Mouse (Mus musculus) cerebellum, adult 2 months (tissue): ENCODE data around the gene Abcf1. TPM values are rescaled to one million over a fixed set of nuclear protein-coding genes. Genes with fewer than 3 reads are reported as not detected.
"Not testable (repeated sequence)": the region's sequence is repeated elsewhere in the genome, so short reads cannot be mapped to it uniquely, and the experiment has no call there.

ENCODE experiments used
- DNase-seq, 2 experiments: peaks; one replicate each; pipeline ENCODE4 v3.0.0; 2021
- H3K27ac ChIP-seq: fragments of 200-500 bp; 2 replicates; pipeline ENCODE4 v1.5.1; 2012; ENCODE audit warnings: low read length, control low read depth, inconsistent platforms; ENCODE audit not compliant: insufficient read depth
- H3K27me3 ChIP-seq: fragments of 200-500 bp; 2 replicates; pipeline ENCODE4 v1.6.1; 2012; ENCODE audit warnings: inconsistent platforms, mild to moderate bottlenecking, low read length, moderate library complexity; ENCODE audit not compliant: control insufficient read depth, insufficient read depth
- H3K4me1 ChIP-seq: fragments of 200-500 bp; 2 replicates; pipeline ENCODE4 v1.6.1; 2011; ENCODE audit warnings: low read length; ENCODE audit not compliant: control insufficient read depth, insufficient read depth
- H3K4me3 ChIP-seq: fragments of 200-500 bp; replicated peaks from 2 replicates; pipeline ENCODE3; 2011; ENCODE audit warnings: mild to moderate bottlenecking, low read depth, low read length, control low read depth; ENCODE audit not compliant: insufficient read depth
- CTCF ChIP-seq: fragments of 200-500 bp; IDR thresholded peaks from 2 replicates; pipeline ENCODE4 v1.5.1; 2011; ENCODE audit warnings: low read depth, mild to moderate bottlenecking, control low read depth, low read length, moderate library complexity, borderline replicate concordance; ENCODE audit not compliant: insufficient read depth
- POLR2A ChIP-seq: fragments of 200-500 bp; IDR thresholded peaks from 2 replicates; pipeline ENCODE4 v1.6.1; 2011; ENCODE audit warnings: low read length, control low read depth, borderline replicate concordance; ENCODE audit not compliant: insufficient read depth
- WGBS: fragments of 180-500 bp; shearing (Covaris S2); methylation state at CpG from one replicate; pipeline ENCODE4 v1.1.7; 2018; 5-methylcytosine and 5-hydroxymethylcytosine counted together
- polyA plus RNA-seq: library from polyadenylated mRNA; depleted of rRNA; stranded (reverse); fragments of >200 nt; gene quantifications from 2 replicates; pipeline ENCODE4 v1.2.3, GENCODE M21; 2012

Abcf1 gene
- polyA plus RNA-seq, 1 experiment: 99.1 TPM

DNA sequence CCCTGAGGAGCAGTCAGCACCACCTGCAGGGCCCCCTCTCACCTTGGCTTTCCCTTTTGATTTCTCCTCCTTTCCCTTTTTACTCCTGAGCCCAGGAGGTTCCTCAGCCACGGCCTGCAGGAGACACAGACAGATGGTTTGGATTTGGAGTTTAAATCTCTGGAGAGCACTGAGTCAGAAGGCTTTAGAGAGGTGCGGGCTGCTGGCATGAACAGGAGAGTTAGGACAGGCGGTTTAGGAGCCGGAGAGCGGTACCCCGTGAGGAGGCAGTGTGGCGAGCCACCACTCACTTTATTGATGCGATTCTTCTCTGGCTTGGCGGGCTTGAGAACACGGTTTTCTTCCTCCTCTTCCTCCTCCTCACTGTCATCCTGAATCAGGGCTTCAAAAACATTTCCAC, 6.3 kb downstream of the Abcf1 start:
- no peak for TF ChIP-seq POLR2A
- no peak for TF ChIP-seq CTCF
- WGBS: 29% methylated on average over 10 of the region's 10 CpGs
- Histone ChIP-seq H3K27me3 (no peaks in the 10 kb centered on the region), H3K4me1 (peaks cover 18% of the 10 kb centered on the region), H3K27ac (peak overlapping the region; percentile 91), H3K4me3 (no peak overlapping the region)
- peak in 1 of 2 experiments; percentile 37 for DNase-seq

DNA sequence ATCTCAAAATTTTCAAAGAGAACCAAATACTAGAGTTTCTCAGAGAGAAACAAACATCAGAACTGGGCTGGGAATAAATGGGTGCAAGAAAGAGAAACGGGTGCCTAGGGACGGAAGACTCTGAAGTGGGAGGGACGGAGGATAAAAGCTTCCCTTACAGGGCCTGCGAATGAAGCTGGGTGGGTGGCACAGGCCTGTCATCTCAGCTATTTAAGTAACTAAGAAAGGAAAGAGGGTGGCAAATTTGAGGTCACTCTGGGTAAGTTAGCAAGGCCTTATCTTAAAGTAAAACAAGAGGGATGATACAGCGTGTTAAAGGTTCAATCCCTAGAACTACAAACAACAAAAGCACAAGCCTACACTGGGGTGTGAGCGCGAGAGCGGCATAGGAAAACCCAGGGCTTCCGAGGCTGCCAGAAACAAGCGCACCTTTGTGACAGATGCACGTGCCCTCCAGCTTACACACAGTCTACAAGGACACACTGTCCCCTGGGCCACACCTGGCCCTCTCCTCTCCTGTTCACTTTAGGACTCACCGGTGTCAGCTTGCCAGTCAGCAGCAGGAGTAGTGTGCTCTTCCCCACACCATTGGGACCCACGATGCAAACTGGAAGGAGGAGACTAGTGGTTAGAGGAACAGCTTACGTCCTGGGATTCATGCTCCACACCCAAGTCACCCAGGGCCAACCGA, 10.9 kb downstream of the Abcf1 start:
- no peaks in the 10 kb centered on the region for H3K27me3 ChIP-seq
- TF ChIP-seq CTCF (no peak), POLR2A (no peak)
- DNase-seq: no peak
- H3K4me1 ChIP-seq: peaks cover 13% of the 10 kb centered on the region
- WGBS: 96% methylated on average over 15 of the region's 15 CpGs
- H3K27ac ChIP-seq: no peak overlapping the region
- H3K4me3 ChIP-seq: no peak overlapping the region

DNA sequence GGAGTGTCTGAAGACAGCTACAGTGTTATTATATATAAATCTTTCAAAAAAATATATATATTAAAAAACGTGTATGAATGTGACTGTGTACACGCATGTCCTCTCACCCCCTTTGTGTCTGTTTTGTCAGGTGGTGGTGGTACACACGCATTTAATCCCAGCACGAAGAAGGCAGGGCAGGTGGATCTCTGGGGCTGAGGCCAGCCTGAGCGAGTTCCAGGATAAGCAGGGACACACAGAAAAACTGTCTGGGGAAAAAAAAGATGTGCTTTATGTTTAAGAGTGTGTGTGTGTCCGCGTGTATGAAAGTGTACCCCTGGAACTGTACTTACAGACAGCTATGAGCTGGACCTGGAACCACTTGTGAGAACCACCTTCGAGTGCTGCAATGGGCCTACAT, 14.9 kb downstream of the Abcf1 start:
- DNase-seq: no peak
- Histone ChIP-seq H3K4me3 (no peak overlapping the region), H3K4me1 (no peaks in the 10 kb centered on the region), H3K27ac (no peak overlapping the region), H3K27me3 (no peaks in the 10 kb centered on the region)
- TF ChIP-seq POLR2A (no peak), CTCF (no peak)
- 79% methylated on average over 8 of the region's 8 CpGs for WGBS

DNA sequence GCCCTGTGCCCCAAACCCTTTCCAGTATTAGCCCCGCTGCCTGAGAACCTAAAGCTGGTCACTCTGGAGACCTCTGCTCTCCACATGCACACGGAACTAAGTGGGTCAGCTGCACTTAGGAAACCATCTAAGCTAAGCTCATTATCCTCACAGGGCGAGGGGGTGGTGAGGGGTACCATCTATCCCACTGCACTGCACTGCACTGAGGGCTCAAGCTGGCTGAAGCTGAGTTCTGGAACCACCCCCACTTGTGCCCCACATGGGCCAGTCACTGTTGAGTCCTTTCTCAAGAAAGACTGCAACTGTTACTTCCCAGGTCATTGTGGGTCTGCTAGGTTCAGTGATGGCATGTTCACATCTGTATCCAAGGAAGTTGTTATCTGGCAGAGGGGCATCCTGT, 17.0 kb downstream of the Abcf1 start:
- H3K4me3 ChIP-seq, H3K4me1 ChIP-seq, H3K27me3 ChIP-seq, DNase-seq, H3K27ac ChIP-seq: not testable (repeated sequence)
- 85% methylated on average over 3 of the region's 3 CpGs for WGBS

DNA sequence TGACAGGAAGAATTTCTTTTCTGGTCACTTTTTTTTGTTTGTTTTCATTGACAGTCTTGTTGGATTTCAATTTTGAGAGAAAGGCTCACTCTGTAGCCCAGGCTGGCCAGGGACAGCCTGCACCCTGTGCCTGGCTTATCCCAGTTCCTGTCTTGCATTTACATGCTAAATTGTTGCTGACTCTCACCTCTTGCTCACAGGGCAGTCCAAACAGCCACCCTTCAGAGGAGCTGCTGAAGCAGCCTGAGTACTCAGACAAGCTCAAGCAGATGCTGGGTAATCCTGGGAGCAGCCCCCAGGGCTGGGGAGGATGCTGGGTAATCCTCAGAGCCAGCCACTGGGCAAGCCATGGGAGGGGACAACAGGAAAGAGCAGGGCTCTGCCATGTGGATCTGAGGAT, 18.6 kb downstream of the Abcf1 start:
- not testable (repeated sequence) for H3K4me3 ChIP-seq, H3K27me3 ChIP-seq, DNase-seq, H3K4me1 ChIP-seq, H3K27ac ChIP-seq

DNA sequence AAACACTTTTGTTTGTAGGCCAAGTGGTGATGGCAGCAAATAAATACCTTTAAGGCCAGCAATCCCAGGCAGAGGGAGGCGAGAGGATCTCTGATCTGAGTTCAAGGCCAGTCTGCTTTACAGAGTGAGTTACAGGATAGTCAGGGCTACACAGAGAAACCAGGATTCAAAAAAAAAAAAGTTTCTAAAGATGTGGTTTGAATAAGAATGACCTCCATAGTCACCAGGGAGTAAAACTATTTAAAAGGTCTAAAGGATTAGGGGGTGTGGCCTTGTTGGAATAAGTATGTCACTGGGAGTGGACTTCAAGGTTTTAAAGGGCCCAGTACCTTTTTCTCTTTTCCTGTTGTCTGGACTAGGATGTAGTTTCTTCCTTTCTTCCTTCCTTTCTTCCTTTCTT, 29.6 kb downstream of the Abcf1 start:
- H3K4me3 ChIP-seq: no peak overlapping the region
- no peaks in the 10 kb centered on the region for H3K27me3 ChIP-seq
- H3K27ac ChIP-seq: no peak overlapping the region
- no peaks in the 10 kb centered on the region for H3K4me1 ChIP-seq
- 55% methylated on average over 1 of the region's 1 CpGs for WGBS
- TF ChIP-seq CTCF (no peak), POLR2A (no peak)
- no peak for DNase-seq

DNA sequence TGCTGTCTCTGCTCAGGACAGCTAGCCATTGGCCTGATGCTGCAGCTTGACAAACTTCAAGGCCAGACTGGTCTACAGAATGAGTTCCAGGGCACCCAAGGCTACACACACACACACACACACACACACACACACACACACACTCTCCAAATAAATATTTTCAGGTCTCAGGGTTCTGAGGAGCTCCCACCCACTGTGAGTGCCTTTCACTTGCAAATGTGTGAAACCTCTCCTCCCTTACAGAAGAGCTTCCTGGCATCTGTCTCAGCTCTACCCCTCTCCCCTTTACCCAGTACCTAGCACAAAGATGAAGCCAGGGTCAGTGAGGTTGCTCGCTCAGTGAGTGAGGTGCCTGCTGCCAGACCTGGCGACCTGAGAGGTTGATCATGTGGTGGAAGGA, 30.5 kb downstream of the Abcf1 start:
- no peak overlapping the region for H3K27ac ChIP-seq
- H3K4me3 ChIP-seq: no peak overlapping the region
- DNase-seq: no peak
- H3K4me1 ChIP-seq: no peaks in the 10 kb centered on the region
- TF ChIP-seq CTCF: no peak
- no peak for TF ChIP-seq POLR2A
- H3K27me3 ChIP-seq: no peaks in the 10 kb centered on the region
- 38% methylated on average over 2 of the region's 2 CpGs for WGBS

DNA sequence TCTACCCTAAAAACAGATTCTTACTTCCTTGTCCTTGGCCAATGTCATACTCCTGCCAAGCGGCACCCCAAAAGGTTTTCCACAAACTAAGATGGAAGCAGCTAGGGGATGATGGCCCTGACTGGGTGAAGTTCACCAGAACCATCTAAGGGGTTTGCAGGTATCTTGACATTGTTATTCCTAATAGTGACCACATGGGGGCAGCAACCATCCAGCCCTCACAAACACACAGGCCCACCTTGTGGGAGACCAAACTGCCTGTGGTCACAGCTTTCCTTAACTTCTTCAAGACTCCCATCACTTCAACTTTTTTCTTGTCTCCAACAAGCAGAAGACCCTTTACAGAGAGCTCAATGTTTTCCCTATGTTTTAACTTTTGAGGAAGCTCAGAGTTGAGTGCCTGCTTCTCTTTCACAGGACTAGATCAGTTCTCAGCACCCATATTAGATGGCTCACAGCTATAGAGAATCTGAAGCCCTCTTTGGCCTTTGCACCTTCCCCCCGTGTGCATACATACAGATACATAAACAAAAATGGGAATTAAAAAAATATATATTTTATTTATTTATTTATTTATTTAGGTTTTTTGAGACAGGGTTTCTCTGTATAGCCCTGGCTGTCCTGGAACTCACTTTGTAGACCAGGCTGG, 31.7 kb downstream of the Abcf1 start:
- Histone ChIP-seq H3K27me3 (no peaks in the 10 kb centered on the region), H3K4me1 (no peaks in the 10 kb centered on the region), H3K4me3 (no peak overlapping the region), H3K27ac (no peak overlapping the region)
- TF ChIP-seq CTCF (peak; percentile 85), POLR2A (no peak)
- WGBS: 31% methylated on average over 2 of the region's 2 CpGs
- peak; percentile 47 to 54 for DNase-seq

DNA sequence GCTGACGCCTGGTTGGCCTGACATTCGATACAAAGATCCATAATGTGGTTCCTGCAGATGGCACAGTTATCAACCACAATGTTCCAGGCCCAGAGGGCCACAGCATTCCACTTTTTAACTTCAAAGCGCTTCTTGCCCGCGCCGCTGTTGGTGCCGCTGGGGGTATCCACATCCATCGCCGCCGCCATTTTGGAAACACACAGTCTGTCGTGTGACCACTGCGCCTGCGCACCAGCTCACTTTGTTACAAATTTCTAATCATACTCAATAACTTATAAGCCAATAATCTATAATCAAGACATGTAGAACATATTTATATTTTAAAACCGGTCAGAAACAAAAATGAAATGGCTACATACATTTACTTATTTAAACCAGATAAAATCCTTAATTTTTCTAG, 33.8 kb downstream of the Abcf1 start:
- 90% methylated on average over 14 of the region's 14 CpGs for WGBS
- DNase-seq: not testable (repeated sequence)

More for the DNA sequence above, 33.8 kb downstream of the Abcf1 start:
- not testable (repeated sequence) for H3K27me3 ChIP-seq, H3K4me3 ChIP-seq, H3K4me1 ChIP-seq, H3K27ac ChIP-seq
